Mouse (Mus musculus): ENCODE results near the gene Sgpl1. TPM values are rescaled to one million over a fixed set of nuclear protein-coding genes. Genes with fewer than 3 reads are reported as not detected.
A peak's percentile ranks its signal among the peaks of the same experiment; 100 is the strongest.

Sgpl1 gene
- total RNA-seq (2021), result 1 to 10 TPM; 5.7 to 6.7 TPM
- long read RNA-seq, experiment 1, full-length matches to known transcripts, result 1 of 1 reads
- long read RNA-seq, experiment 1, partial matches to known transcripts, result 0 of 1 reads
- long read RNA-seq, experiment 1, other reads (novel, unspliced or antisense), result 0 of 1 reads
- long read RNA-seq, experiment 2, full-length matches to known transcripts, result 3 of 6 reads
- long read RNA-seq, experiment 2, partial matches to known transcripts, result 0 of 6 reads
- long read RNA-seq, experiment 2, other reads (novel, unspliced or antisense), result 3 of 6 reads

GRCm38 (mm10) chr10:61147157-61148040 lies at the start of gene Sgpl1:
Gene Sgpl1, minus strand, starts transcription at chr10:61147703.
- intact Hi-C loops (cut with DNase I), result no loop called here
- peak; percentile 81 to 85 for DNase-seq

GRCm38 (mm10) chr10:61195718-61196291 lies 48.3 kb upstream of the Sgpl1 start:
- DNase-seq, result peak in 1 of 2 experiments; percentile 10
- intact Hi-C loops (cut with DNase I), result loop anchor here (5.0 kb wide), 1 partner anchor 206 kb away; no protein-coding TSS in a partner anchor

- intact Hi-C loops (cut with DNase I), result loop anchor here (5.0 kb wide), 1 partner anchor 207 kb away; no protein-coding TSS in a partner anchor
- DNase-seq, result peak in 1 of 2 experiments; percentile 12
Measured at GRCm38 (mm10) chr10:61195216-61195615, 47.7 kb upstream of the Sgpl1 start.

- DNase-seq, result peak in 1 of 2 experiments; percentile 49
Measured at GRCm38 (mm10) chr10:61194611-61195010, 47.1 kb upstream of the Sgpl1 start.

GRCm38 (mm10) chr10:61188010-61188409 lies 40.5 kb upstream of the Sgpl1 start:
- intact Hi-C loops (cut with DNase I), result no loop called here
- no peak for DNase-seq

More at GRCm38 (mm10) chr10:61194611-61195010, 47.1 kb upstream of the Sgpl1 start:
- intact Hi-C loops (cut with DNase I), result loop anchor here (5.0 kb wide), 1 partner anchor 208 kb away; no protein-coding TSS in a partner anchor

- intact Hi-C loops (cut with DNase I), result no loop called here
Measured at GRCm38 (mm10) chr10:61187001-61187400, 39.5 kb upstream of the Sgpl1 start.

GRCm38 (mm10) chr10:61179927-61180326 lies 32.4 kb upstream of the Sgpl1 start:
- intact Hi-C loops (cut with DNase I), result no loop called here

More at GRCm38 (mm10) chr10:61187001-61187400, 39.5 kb upstream of the Sgpl1 start:
- no peak for DNase-seq

GRCm38 (mm10) chr10:61178687-61179086 lies 31.2 kb upstream of the Sgpl1 start:
- DNase-seq, result no peak
- intact Hi-C loops (cut with DNase I), result no loop called here

More at GRCm38 (mm10) chr10:61179927-61180326, 32.4 kb upstream of the Sgpl1 start:
- no peak for DNase-seq

GRCm38 (mm10) chr10:61177751-61178150 lies 30.2 kb upstream of the Sgpl1 start:
- no peak for DNase-seq
- intact Hi-C loops (cut with DNase I), result no loop called here

GRCm38 (mm10) chr10:61176221-61176790 lies 28.8 kb upstream of the Sgpl1 start:
- intact Hi-C loops (cut with DNase I), result no loop called here
- DNase-seq, result no peak

- intact Hi-C loops (cut with DNase I), result no loop called here
- DNase-seq, result no peak
Measured at GRCm38 (mm10) chr10:61175442-61176204, 28.1 kb upstream of the Sgpl1 start.

GRCm38 (mm10) chr10:61174711-61175441 lies 27.4 kb upstream of the Sgpl1 start:
- intact Hi-C loops (cut with DNase I), result no loop called here
- DNase-seq, result no peak

GRCm38 (mm10) chr10:61172496-61172895 lies 25.0 kb upstream of the Sgpl1 start:
- DNase-seq, result no peak
- intact Hi-C loops (cut with DNase I), result no loop called here

GRCm38 (mm10) chr10:61171654-61172053 lies 24.2 kb upstream of the Sgpl1 start, which contains the start of gene Tbata:
Gene Tbata, plus strand, starts transcription at chr10:61171954.
- DNase-seq, result no peak
- intact Hi-C loops (cut with DNase I), result no loop called here

- no peak for DNase-seq
- intact Hi-C loops (cut with DNase I), result no loop called here
Measured at GRCm38 (mm10) chr10:61168393-61168792, 20.9 kb upstream of the Sgpl1 start.

- DNase-seq, result no peak
- intact Hi-C loops (cut with DNase I), result no loop called here
Measured at GRCm38 (mm10) chr10:61167333-61168096, 20.0 kb upstream of the Sgpl1 start.

- intact Hi-C loops (cut with DNase I), result no loop called here
Measured at GRCm38 (mm10) chr10:61162366-61162765, 14.9 kb upstream of the Sgpl1 start.

GRCm38 (mm10) chr10:61160671-61161070 lies 13.2 kb upstream of the Sgpl1 start:
- DNase-seq, result peak in 1 of 2 experiments; percentile 20
- intact Hi-C loops (cut with DNase I), result no loop called here

More at GRCm38 (mm10) chr10:61162366-61162765, 14.9 kb upstream of the Sgpl1 start:
- no peak for DNase-seq

All from gastrocnemius, postnatal 36 days (tissue).